Mouse (Mus musculus): ENCODE results near the gene Zfp937.
"Not testable (repeated sequence)": the region's sequence is repeated elsewhere in the genome, so short reads cannot be mapped to it uniquely, and the experiment has no call there.

Gene Zfp937

DNA sequence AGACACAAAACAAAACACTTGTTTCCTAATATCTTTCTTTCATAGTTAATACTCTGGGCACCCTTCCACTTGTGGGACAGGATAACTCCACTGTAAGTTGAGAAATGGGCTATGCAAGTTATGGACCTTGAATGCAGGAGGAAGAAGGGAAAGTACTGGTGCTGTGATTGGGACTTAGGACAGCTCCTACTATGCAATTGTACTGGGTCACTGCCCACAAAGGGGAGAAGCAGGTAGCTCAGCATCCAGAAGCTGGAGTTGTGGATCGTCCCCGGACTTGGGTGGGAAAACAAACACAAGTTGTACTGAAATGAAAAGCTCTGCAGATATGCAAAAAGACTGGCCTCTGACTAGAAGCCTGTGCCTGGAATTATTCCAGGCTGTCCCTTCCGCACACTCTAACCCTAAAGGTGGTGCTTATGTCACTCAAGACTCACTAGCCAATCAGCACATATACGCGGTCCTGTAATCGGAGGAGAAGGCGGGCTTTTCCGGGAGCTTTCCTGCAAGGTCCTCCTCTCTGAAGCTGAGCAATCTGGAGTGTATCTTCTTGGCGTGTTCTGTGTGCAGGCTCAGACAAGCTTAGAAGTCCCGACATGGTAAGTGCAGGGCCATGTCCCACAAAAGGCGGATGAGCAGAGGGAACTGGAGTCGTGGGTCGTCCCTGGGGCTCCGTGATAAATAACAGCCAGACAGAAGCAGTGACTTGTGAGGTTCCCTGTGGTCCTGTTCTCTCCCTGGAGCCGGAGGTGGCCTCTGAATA lies at the start of gene Zfp937:
Gene Zfp937, plus strand, starts transcription at position 474 of the 763 bp plus-strand sequence.
- DNase-seq (ENCODE audit: low spot score): peak; percentile 80

DNA sequence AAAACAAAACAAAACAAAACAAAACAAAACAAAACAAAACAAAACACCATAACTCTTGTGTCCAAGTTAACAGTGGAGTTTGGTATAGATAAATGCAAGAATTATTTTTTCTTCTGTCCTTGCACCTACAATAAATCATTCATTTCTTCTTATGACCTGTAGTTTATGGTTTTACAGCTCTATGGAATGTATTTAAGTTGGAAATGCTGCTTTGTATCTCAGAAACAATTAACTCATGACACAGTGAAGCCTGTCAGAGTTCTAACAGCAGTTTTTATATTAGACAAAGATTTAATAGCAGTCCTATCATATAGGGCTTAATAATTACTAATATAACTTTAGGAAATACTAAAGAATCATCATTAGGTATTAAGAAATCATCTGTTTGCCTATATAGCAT lies 44.0 kb upstream of the Zfp937 start:
- no peak for DNase-seq (ENCODE audit: low spot score)

DNA sequence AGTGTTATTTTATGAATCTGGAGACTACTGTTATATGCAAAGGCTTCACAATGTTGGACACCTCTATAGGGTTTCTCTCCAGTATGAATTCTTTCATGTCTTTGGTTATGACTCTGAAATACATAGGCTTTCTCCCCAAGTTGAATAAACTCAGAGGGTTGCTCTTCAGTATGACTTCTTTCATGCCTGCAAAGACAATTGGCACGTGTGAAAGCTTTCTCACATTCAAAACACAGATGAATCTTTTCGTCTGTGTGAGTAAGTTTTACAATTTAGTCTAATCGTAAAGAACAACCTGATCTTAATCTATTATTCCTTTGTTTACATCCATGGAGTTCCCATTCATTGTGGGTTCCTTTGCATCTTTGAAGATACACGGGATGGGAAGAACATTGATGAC lies 38.3 kb upstream of the Zfp937 start, which contains the start of gene Gm10770:
Gene Gm10770, minus strand, starts transcription at position 101 of the 400 bp plus-strand sequence.
- DNase-seq (ENCODE audit: low spot score): not testable (repeated sequence)

- not testable (repeated sequence) for DNase-seq (ENCODE audit: low spot score)
Observed at GRCm38 (mm10) chr2:150181046-150181445, 36.8 kb upstream of the Zfp937 start.

- DNase-seq (ENCODE audit: low spot score): peak; percentile 39
Observed at GRCm38 (mm10) chr2:150181570-150181999, 36.3 kb upstream of the Zfp937 start, which contains the start of gene Gm14139. Gene Gm14139 (plus strand): TSS chr2:150181755.

GRCm38 (mm10) chr2:150218363-150218725 lies 471 bp downstream of the Zfp937 start:
- DNase-seq (ENCODE audit: low spot score): not testable (repeated sequence)

DNA sequence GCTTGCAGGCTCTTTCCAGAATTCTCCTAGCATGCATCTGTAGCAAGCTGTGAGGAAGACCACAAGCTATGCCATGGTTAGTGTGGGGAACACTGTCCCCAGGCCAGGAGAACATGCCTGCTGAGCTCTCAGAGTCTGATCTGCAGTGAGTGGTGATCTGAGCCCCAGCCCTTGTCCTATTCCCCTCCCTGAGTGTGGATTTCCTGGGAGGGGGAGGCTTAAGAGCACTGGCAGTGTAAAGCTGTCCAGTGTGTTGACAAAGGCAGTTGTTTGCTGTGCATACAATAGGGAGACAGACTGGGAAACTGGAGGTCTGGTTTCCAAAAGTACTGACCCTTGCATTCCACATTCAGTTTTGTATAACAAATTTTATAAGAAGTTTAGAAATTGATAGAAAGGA lies 5.4 kb downstream of the Zfp937 start:
- DNase-seq (ENCODE audit: low spot score): not testable (repeated sequence)

DNA sequence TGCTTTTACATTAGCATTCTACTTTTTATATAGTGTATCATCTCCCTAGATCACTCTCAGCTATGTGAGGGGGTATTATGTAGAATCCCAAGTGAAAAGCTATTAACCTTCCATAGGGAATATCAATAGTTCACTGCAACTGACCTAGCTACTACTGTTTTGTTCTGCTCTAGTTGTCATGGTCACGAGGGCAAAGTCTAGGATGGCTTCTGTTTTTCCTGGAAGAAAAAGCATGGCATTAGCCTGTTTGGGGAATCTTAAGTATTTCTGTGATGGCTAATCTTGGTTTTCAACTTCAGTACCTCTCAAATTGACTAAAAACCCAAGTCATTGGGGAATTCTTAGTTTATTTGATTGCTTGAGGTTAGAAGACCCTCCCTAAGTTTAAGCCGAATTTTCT lies 25.3 kb downstream of the Zfp937 start:
- DNase-seq (ENCODE audit: low spot score): no peak

- DNase-seq (ENCODE audit: low spot score): not testable (repeated sequence)
Observed at GRCm38 (mm10) chr2:150255491-150255890, 37.6 kb downstream of the Zfp937 start, which contains the start of gene Gm21994. Gene Gm21994 (minus strand): TSS chr2:150255591.

- not testable (repeated sequence) for DNase-seq (ENCODE audit: low spot score)
Observed at GRCm38 (mm10) chr2:150256861-150257260, 39.0 kb downstream of the Zfp937 start.

DNA sequence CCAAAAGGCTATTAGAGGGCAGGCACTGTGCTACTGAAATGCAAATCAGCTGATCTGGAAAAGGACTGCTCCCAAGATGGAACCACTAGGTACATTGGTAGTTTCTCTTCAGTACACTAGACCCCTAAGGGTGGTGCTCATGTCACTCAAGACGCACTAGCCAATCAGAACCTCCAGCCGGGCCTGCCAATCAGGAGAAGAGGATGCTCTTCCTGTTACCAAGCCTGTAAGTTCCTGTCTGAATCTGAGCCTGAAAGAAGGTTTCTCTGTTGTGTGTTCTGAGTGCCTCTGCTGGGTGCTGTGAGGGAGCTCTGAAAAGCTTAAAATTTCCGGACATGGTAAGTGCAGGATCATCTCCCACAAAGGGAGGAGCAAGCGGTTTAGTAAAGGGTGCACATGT lies 39.4 kb downstream of the Zfp937 start, which contains the start of gene Gm14124:
Gene Gm14124, plus strand, starts transcription at position 227 of the 400 bp plus-strand sequence.
- DNase-seq (ENCODE audit: low spot score): peak; percentile 12
